ENCODE assay signal across 7 mouse cellular contexts in the genomic region with DNA sequence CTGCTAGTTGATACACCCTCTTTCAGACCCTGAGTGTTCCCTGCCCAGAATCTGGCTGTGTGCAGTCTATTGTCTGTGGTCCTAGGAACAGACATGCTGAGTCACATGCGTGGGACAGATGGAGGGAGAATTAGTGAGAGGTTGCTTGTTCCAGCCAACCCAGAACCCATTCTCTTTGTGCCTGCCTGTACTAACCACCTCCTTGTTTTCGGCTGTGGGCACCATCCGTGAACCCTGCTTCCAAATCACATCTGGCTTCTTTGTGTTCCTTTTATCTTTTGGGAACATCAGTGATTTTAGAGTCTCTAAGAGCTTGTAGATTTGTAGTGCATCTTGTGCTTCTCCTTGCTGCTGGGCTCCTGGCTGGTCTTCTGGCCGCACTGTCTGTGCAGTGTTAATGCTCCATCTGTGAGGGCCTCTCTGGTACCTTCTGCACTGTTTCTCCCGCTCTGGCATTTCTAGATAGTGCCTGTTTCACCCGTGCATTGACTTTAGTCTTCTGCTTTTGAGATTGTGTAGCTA.
DNase-seq lines count a peak whose midpoint lies in the region; ATAC-seq and TF ChIP-seq lines count a peak whose summit lies in the region.

No protein-coding gene starts in this region.

- no peak overlapping the region for H3K4me3 ChIP-seq in limb, embryonic 15.5 days
- H3K4me3 ChIP-seq in limb, embryonic 10.5 days, result no peak overlapping the region
- H3K4me3 ChIP-seq in olfactory bulb, adult 2 months (ENCODE audit: insufficient read depth, low read depth, low read length), result no peak overlapping the region

- H3K9me3 ChIP-seq in limb, embryonic 15.5 days, result no peaks in the 10 kb centered on the region
- H3K9me3 ChIP-seq in limb, embryonic 10.5 days (replicated peaks), result no peaks in the 10 kb centered on the region

- peaks cover 16% of the 10 kb centered on the region for H3K4me1 ChIP-seq in limb, embryonic 15.5 days
- peaks cover 21% of the 10 kb centered on the region for H3K4me1 ChIP-seq in limb, embryonic 10.5 days
- H3K4me1 ChIP-seq in olfactory bulb, adult 2 months (ENCODE audit: control insufficient read depth, insufficient read depth, low read length), result peaks cover 21% of the 10 kb centered on the region

- no peak for DNase-seq in limb, embryonic 10.5 days (ENCODE audit: low spot score)
- DNase-seq in cerebellum, adult 11-12 months, result peak; percentile 92
- DNase-seq in layer of hippocampus, adult 11-12 months (ENCODE audit: low spot score), result peak; percentile 87
- DNase-seq in adrenal gland, postnatal 10 days, result no peak
- DNase-seq in thymus, postnatal 0 days (ENCODE audit: low spot score), result no peak

- TF ChIP-seq CTCF in olfactory bulb, adult 2 months (IDR thresholded peaks at IDR 0.05; ENCODE audit: insufficient read depth, low read depth, low read length), result no peak

- no peak overlapping the region for H3K9ac ChIP-seq in limb, embryonic 15.5 days

- WGBS in limb, embryonic 15.5 days, result 77% methylated on average over 6 of the region's 6 CpGs
- WGBS in limb, embryonic 10.5 days, result 88% methylated on average over 6 of the region's 6 CpGs
- WGBS in olfactory bulb, adult 2 months, result 26% methylated on average over 6 of the region's 6 CpGs

- no peaks in the 10 kb centered on the region for H3K36me3 ChIP-seq in limb, embryonic 15.5 days
- no peaks in the 10 kb centered on the region for H3K36me3 ChIP-seq in limb, embryonic 10.5 days

- no peak for TF ChIP-seq POLR2A in olfactory bulb, adult 2 months (IDR thresholded peaks at IDR 0.05; ENCODE audit: insufficient read depth, low read depth, low read length)

- no peak for ATAC-seq in limb, embryonic 15.5 days (ENCODE audit: insufficient number of reproducible peaks, low FRiP score, low TSS enrichment, low read depth)

- H3K27me3 ChIP-seq in limb, embryonic 15.5 days, result no peaks in the 10 kb centered on the region
- no peaks in the 10 kb centered on the region for H3K27me3 ChIP-seq in limb, embryonic 10.5 days (ENCODE audit: low read depth, poor library complexity, severe bottlenecking)

- no peak overlapping the region for H3K4me2 ChIP-seq in limb, embryonic 15.5 days

- H3K27ac ChIP-seq in limb, embryonic 15.5 days, result peak overlapping the region; percentile 27; the same call in 1 of the 2 replicates
- no peak overlapping the region for H3K27ac ChIP-seq in limb, embryonic 10.5 days
- peak overlapping the region; percentile 95 for H3K27ac ChIP-seq in olfactory bulb, adult 2 months (ENCODE audit: insufficient read depth, low read depth, low read length)

Comparison
In these comparisons a context has a peak if more than half of its experiments do, and no peak if none do; other contexts are left out.
1. DNase-seq: peak in cerebellum, adult 11-12 months (single experiment) and layer of hippocampus, adult 11-12 months (single experiment); none in limb, embryonic 10.5 days (single experiment), adrenal gland, postnatal 10 days (single experiment) and thymus, postnatal 0 days (single experiment).